Mouse (Mus musculus): ENCODE measurements around the gene Smpd1.

The Smpd1 gene

DNA sequence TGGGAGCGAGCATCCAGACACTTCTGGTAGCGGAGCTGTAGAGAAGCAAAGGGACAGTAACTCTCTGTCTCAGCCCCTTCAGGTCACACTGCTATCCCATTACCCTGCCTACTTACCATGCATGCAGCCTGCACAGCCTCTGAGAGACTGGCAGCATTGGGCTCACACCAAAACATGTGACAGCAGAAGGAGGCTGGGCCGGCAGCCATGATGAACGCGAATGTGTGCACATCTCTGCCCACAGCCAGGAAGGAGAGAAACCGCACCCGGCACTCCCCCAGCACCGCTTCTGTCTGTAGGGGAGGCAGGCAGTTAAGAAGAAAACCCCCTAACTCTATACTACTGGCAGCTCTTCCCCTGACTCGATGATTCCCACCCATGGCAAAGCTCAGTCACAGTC lies 4.9 kb downstream of the Smpd1 start:
- in situ Hi-C loops (cut with MboI, MseI): no loop called here

DNA sequence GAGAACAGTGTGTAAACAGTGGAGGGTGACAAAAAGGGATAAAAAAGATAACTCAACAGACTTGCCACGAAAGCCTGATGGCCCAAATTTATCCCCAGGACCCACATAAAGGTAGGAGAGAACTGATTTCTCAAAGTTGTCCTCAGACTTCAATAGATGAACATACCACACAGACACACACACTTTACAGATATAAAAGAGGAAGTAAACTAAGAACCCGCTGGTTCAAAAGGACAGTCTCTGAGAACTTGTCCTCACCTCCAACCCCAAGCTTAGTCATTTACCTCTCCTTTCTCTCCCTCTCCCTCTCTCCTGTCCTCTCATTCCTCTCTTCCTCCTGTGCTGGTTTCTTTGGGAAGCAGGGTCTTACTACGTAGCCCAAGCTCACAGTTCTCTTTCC lies 8.2 kb downstream of the Smpd1 start:
- in situ Hi-C loops (cut with MboI, MseI): no loop called here

DNA sequence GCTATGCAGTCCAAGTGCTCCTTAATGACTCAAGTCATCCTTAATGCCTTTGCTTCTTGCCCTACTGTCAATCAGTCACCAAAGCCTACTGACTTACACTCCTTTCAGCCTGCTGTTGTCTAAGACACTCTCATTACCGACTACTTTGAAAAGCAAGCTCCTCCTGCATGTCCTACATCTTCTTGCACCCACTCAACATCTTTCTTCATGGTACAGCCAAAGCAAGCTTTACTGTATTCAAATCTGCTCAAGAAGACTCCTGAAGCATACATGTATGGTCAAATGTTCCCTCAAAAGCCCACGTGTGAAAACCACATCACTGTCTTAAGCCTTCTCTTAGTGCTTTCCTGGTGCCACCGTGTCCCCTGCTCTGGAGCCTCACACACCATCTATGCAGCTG lies 9.2 kb downstream of the Smpd1 start:
- in situ Hi-C loops (cut with MboI, MseI): no loop called here

DNA sequence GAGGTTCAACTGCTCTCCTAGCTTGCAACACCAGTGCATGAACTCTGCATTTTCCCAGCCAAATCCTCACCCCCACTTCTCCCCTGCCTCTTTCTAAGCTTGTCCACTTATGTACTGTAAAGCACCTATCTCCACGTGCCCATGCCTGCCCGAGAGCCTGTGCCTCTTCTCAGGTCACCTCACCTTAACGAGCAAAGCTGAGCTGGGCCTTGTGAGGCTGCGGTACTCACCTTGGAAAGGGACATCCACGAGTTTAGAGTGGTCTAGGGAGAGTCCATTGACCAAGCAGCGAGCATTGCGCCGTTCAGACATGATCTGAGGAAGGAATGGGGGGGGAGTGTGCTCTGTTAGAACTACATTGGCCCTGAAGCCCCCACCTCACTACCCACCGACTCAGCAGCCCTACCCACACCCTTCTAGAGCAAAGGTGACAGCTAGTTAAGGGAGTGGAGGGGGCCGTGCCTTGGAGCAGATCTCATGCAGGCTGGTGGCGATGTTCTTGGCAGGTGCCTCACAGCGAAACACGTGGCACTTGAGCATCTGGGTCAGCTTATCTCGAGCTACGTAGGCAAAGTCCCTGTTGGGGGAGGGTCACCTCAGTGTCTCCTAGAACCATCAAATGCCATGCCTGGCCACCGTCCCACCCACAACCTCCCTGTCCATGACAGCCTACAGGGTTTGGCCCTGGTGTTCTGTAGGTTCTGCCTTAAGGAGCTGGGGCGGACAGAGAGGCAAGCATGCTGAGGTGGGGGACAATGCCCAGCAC lies 11.1 kb downstream of the Smpd1 start:
- in situ Hi-C loops (cut with MboI, MseI): loop anchor here (5.0 kb wide), 1 partner anchor 67 kb away; the partner anchor contains the start of gene Trim3

DNA sequence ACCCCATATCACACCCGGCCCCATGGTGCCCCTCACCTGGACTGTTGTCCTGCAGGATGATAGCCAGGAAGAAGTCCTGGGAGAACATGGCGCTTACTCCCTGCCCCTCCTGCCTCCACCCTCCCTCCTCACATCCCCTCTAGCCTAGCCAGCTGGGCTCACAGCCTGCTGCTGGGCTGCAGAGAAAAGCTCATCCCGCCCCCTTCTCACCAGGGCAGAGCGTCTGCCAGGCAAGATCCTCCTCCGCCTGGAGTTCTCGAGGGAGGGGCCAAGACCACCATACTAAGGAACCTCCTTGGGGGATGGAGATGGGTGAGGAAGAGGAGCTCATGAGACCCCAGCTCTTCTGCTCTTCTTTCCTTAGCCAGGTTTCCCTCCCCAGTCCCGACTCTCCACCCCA lies 14.4 kb downstream of the Smpd1 start:
- in situ Hi-C loops (cut with MboI, MseI): loop anchor here (5.0 kb wide), 1 partner anchor 64 kb away; the partner anchor contains the start of gene Trim3

DNA sequence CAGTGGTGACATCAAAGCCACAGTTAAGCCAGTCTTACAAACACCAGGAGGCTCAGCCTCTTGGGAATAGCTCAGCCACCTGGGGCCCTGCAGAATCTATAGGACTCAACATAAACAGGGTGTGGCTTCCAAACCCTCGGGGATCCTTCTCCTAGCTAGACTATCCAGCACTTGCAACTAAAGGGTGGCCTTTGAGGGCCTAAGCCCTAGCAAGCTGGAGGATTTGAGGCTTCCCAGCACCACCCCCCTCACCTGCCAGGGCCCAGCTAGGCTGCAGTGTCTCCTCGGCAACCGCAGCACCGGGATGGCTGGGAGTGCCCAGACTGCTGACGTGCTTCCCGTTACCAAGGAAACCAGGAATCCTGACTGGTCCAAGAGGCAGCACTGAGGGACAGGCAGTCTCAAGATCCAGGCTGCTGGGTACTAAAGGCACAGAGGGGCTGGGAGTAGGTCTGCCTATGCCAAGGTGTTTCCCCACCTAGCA lies 14.9 kb downstream of the Smpd1 start:
- in situ Hi-C loops (cut with MboI, MseI): loop anchor here (5.0 kb wide), 1 partner anchor 63 kb away; the partner anchor contains the start of gene Trim3

DNA sequence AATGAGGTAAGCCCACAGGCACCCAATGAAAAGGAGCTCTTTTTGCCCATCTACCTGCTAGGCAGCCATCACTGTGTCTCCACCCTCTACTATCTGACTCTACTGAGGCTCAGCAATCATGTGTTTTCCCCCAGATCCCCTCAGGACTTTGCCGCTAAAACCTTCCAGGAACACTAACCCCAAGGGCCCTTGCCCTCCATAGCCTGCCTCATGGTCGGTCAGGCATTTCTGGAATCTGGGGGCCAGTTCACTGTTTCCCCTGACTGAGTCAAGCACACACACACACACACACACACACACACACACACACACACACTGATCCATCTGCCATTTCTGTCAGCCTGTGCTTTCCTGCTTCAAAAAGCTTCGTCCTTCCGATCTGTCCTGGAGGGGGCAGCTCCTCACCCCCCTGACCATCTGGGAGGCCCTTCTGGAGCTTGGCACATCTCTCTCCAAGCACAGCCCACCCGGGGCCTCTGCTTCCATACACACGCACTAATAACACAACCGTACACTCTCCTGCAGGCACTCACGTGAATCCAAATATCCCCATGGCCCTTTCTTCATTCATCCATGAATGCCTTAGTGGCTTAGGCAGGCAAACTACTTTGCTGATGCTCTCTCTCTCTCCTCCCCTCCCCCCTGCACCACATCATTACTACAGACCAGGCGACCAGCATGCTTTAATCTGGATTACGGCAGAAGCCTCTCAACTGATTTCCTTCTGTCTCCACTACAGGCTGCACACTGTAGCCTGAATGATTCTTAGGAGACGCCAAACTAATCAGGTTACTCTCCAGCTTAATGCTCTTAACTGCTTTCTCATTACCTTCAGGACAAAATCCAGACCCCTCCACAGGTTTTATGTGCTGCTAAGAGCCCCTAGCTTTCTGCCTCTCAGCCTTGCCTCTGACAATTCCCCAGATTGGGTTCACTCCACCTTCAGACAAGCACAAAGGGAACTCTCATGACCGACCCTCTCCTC lies 15.6 kb downstream of the Smpd1 start:
- in situ Hi-C loops (cut with MboI, MseI): loop anchor here (5.0 kb wide), 1 partner anchor 62 kb away; the partner anchor contains the start of gene Trim3

DNA sequence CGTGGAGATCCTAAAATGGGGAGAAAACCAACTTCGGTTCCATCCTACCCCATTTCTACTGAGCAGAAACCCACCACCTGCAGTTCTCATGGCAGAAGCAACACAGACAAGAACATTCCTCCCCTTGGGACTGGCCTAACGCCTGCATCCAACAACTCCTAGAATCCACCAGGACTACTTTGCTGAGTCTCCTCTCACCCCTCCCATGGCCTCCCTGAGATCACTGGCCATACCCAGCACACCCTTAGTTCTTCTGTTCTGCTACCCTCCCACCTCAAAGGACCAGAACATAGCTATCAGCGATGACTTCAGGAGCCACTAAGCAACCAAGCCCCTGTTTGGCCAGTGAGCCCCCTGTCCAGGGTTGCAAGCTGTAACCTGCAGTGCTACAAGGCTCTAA lies 16.6 kb downstream of the Smpd1 start:
- in situ Hi-C loops (cut with MboI, MseI): no loop called here

DNA sequence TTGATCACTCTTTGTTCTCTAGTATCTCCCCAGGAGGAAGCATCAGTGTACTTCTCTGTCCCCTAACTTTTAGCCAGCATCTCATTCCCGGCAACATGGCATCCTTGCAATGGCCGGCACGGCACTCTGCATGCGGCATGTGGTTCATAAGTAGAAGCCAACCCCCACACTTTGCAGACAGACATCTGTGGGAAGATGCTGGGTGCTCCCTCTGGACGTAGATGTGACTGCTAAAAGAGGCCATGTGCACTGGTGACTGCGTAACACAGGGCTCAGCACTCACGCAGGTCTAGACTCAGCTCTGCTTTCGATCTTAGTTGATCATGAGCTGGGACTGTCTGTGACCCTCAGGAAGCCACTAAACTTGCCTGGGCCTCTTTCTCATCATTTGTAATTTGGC lies 18.8 kb downstream of the Smpd1 start:
- in situ Hi-C loops (cut with MboI, MseI): no loop called here

DNA sequence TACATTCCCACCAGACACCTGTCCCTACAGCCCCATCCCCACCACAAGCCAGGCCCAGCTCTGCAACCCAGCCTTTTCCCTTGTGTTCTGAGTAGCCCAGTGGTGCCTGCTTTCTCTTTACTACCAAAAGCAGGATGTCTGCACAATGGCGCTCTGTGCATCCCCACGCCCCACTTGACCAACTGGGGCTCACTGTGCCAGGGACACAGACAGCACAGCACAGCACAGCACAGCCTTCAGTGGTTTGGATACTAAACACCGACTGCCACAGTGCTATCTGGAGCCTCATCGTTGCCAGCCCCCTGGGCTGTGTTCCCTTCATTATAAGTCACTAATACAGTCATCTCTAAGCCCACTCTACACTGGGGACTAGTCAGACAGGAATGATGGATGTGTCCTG lies 20.4 kb downstream of the Smpd1 start:
- in situ Hi-C loops (cut with MboI, MseI): no loop called here

DNA sequence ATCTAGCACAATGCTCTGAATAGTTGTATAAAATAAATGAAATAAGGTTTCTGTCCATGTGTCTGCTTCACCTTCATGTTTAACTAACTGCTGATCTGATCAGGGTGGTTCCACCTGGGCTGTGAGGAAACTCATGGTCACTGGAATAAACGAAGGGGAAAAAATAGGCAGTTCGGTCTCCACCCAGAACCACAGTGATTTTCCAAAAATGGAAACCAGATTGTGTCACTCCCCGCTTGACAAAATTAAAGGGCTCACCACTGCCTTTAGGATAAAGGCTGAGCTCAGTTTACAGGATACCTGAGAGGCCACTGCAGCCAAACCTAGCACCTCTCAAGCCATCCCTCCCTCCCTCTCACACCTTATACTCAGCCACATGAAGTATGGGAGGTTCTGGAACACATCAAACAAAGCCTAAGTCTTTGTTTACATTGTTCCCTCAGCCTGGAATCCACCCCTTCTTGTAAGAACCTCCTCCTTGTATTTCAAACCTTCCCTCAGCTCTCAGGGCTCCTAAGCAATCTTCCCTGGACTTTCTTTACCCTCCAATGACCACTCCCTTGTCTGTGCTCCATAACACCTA lies 22.1 kb downstream of the Smpd1 start:
- in situ Hi-C loops (cut with MboI, MseI): no loop called here

DNA sequence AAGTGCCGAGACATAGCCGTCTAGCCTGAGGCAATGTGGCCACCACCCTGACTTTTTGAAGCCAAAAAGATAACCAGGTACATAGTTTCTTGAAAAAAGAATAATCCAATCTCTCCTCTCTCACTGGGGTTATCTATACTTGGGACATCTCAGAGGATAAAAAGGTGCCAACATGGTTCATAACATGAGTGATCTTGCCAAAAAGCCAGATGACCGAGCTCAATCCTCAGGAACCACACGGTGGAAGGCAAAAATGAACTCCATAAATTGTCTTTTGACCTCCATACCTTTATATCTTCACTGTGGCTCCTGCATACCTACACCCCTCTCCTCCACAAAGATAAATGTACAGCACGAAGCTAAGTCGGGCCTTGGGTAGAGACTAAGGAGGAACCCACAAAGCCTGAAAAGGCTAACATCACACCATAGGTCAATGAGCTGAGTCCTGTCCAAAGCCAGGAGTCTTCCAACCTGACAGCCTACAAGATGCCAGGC lies 23.3 kb downstream of the Smpd1 start:
- in situ Hi-C loops (cut with MboI, MseI): no loop called here

DNA sequence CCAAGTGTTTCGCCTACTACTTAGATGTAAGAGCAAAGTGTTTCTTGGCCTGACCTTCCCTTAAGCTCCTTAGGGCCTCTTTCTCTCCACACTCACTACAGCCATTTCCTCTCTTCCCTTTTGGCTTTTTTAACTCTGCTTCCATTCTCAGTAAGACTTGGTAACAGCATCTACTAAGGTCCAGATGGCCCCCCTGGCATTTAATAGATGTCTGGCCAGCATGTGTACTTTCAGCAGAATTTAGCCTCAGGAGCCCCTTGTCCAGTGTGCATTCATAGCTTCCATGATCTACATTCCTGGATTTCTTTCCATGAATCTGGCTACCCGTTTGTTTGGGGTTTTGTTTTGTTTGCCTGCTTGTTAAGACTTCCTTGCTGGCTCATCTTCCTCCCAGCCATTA lies 24.3 kb downstream of the Smpd1 start:
- in situ Hi-C loops (cut with MboI, MseI): no loop called here

DNA sequence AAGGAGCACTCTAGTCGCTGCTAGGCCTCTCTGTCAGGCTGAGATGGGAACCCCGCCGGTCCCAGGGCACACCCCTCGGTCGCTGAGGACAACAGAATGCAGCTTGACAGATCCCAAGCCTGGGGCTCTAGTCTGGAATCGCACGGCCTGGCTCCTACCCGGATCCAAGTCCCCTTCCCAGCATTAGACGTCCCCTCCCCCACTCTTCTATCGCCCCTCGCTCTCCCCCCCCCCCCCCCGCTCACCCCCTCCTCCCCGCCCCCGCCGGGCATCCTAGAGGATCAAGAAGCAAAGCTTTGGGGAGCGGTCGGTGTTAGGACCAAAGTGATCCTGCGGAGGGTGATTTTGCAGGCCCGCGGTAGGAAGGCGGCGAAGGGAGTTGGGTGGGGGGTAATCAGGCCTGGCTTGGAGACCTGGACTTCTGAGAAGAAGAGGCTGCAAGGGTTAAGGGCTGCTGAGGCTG lies 26.5 kb downstream of the Smpd1 start:
- in situ Hi-C loops (cut with MboI, MseI): no loop called here

DNA sequence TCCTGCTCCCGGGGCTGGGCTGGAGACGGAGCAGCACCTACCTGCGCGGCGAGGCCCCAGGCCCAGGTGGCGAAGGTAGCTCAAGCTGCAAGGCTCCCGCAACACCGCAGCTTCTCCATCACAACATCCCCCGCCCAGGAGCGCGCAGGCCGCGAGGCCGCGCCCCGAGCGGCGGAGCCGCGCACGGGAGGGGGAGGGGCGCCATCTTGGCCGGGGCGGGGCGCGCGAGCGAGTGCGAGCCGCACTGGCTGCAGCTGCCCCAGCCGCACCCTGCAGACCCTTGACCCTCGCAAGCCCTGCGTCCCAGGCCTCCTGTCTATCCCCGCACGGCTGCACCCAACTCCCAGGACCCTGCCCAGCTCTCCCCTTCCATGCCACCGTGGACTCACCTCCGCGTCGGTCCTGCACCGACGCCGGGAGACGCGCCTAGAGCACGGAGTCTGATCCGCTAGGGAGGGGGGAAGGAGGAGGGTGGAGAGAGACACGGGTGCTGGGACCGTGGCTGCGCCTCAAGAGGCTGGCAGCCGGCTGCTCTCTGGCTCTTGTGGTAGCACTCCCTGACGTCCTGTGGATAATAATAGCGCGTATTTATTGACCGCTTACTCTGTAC lies 27.0 kb downstream of the Smpd1 start, which contains the start of gene Apbb1:
TSS of gene Apbb1 (minus strand) at position 560 of the 610 bp plus-strand sequence.
- in situ Hi-C loops (cut with MboI, MseI): no loop called here

DNA sequence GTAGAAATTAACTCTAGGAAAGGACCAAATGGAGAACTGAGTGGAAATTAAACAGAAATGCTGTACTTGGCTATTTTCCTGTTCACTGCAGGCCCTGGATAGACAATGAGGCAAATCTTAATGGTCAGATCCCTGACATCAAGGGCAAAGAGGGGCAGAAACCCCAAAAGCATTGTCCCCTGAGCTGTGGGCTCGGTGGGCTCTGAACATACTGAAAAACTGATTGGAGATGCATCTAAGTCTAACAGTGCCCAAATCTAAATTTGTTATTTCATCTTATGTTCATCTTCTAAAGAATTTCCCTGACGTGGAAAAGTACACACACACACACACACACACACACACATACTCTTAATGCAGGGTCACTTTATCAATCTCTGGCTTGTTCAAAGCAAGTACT lies 27.8 kb downstream of the Smpd1 start:
- in situ Hi-C loops (cut with MboI, MseI): no loop called here

DNA sequence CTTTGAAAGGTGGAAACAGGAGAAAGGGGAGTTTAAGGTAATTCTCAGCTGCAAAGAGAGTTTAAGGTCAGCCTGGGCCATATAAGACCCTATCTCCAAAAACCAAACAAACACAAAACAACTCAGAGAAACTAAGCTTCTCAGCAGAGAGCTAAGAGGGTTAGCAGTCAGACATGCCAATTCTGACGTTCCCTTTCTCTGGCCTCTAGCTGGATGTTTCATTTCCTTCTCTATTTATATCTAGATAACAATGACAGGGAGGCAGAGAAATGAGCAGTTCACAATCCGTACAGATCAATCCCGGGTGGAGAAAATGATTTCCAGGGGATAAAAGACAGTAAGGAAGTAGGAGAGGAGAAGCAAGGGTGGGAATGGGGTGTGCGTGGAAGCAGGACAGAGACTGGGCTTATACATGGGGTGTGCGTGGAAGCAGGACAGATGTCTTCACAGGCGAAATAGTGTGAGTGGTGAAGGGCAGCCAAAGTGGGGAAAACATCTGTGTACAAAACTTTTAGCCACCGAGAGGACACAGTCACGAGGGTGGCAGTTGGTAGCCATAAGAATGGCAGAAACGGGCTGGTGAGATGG lies 34.3 kb downstream of the Smpd1 start:
- in situ Hi-C loops (cut with MboI, MseI): no loop called here

DNA sequence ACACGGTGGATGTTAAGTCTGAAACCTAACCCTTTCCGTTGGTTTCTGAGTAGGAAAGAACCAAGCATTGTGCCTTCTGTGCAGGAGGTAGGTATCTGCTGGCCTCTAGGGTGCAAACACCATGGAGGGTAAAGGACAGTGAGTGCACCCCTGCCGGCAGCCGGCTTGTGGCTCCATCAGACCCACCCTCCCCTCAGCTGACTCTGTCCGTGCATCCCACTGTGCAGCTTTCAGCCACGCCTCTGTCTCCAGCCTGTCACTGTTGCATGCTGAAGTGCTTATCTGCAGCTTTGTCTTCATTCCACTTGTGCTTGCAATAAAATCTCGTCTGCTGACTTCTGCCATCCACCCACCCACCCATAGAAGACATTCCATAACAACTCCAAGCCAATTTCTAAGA lies 35.9 kb downstream of the Smpd1 start:
- in situ Hi-C loops (cut with MboI, MseI): no loop called here

DNA sequence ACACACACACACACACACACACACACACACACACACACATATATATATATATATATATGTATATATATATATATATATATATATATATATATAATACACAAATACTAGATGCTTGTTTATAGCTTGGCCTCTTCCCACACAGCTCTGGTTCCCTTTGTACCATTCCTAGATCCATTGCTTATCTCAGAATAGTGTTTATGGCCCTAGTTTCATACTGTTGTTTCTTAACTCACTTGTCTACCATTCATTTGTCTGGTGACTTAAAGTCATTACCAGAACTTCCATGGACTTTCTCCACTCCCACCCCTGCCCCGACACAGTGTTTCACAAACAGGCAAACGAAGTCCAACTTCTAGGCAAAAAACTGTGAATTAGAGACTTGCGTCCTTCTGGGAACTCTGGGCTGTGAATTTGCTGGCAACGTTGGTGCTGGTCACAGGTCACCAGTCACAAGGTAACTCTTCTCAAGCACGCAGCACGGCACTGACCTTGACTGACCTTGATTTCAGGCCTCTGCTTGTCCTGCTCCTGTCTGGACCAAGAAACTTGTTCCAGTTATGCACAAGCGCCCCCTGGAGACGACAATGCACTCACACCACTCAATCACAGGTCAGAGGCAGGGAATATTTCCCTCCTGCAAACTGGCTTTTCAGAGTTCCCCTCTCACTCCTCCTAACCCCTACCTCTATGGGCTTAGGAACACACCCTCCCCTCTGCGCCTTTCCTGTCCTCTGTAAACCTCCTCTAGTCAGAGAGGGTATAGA lies 48.9 kb downstream of the Smpd1 start:
- in situ Hi-C loops (cut with MboI, MseI): loop anchor here (5.0 kb wide), 1 partner anchor 71 kb away; no protein-coding TSS in a partner anchor
